Comparison of ENCODE assay signal across 8 mouse cellular contexts in the genomic region with DNA sequence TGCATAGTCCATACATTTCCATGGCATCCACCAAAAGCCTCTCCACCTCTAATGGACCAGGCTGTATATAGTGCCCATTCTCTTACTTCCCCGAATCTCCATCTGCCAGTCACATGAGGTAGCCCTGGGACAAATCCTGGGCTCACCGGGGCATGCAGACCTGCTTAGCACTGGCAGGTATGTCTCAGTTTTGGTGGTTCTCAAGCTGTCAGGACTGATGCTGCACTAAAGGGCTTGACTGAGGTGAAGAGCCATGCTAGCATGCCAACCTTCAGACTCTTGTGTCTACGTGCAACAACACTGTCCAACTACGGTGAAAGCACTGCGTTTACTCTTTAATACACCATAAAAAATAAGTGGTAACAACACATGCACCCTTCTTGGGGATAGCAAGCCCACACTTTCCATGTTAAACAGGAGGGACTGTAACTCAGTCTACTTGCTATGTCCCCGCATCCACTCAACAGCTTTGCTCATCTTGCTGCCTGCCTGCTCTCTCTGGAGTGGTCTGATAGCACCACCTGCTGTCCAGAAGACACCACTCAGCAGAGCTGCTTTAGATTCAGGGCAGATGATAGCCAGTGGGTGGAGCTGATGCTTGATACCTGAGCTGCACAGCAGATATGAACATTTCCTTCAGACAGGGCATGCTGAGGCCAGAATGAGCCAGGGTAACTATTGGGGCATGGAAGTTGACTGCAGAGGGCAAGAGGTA.
A peak's percentile ranks its signal among the peaks of the same experiment; 100 is the strongest.
DNase-seq lines count a peak whose midpoint lies in the region; ATAC-seq and TF ChIP-seq lines count a peak whose summit lies in the region.

No protein-coding gene starts in this region.

- no peak overlapping the region for H3K4me2 ChIP-seq in embryonic facial prominence, embryonic 15.5 days (replicated peaks)
- H3K4me2 ChIP-seq in kidney, postnatal 0 days (ENCODE audit: low read length), result no peak overlapping the region
- H3K4me2 ChIP-seq in liver, embryonic 11.5 days, result no peak overlapping the region
- no peak overlapping the region for H3K4me2 ChIP-seq in neural tube, embryonic 12.5 days (replicated peaks)
- H3K4me2 ChIP-seq in stomach, embryonic 16.5 days (ENCODE audit: low read depth, low read length), result no peak overlapping the region

- no peak overlapping the region for H3K27ac ChIP-seq in bone marrow, adult 2 months (ENCODE audit: control insufficient read depth, insufficient read depth, low read depth, low read length, poor library complexity)
- no peak overlapping the region for H3K27ac ChIP-seq in embryonic facial prominence, embryonic 15.5 days (replicated peaks)
- no peak overlapping the region for H3K27ac ChIP-seq in kidney, postnatal 0 days
- H3K27ac ChIP-seq in liver, embryonic 11.5 days (ENCODE audit: low read depth, low read length), result no peak overlapping the region
- no peak overlapping the region for H3K27ac ChIP-seq in neural tube, embryonic 12.5 days
- no peak overlapping the region for H3K27ac ChIP-seq in stomach, embryonic 16.5 days (ENCODE audit: low read length)

- H3K4me1 ChIP-seq in bone marrow, adult 2 months (ENCODE audit: control insufficient read depth, insufficient read depth, low read length), result no peaks in the 10 kb centered on the region
- no peaks in the 10 kb centered on the region for H3K4me1 ChIP-seq in embryonic facial prominence, embryonic 15.5 days
- H3K4me1 ChIP-seq in kidney, postnatal 0 days (replicated peaks; ENCODE audit: insufficient read depth, low read length), result no peaks in the 10 kb centered on the region
- no peaks in the 10 kb centered on the region for H3K4me1 ChIP-seq in liver, embryonic 11.5 days (replicated peaks; ENCODE audit: control insufficient read depth, insufficient read depth, low read length)
- H3K4me1 ChIP-seq in neural tube, embryonic 12.5 days, result no peaks in the 10 kb centered on the region
- H3K4me1 ChIP-seq in stomach, embryonic 16.5 days (ENCODE audit: control insufficient read depth, insufficient read depth, low read length), result no peaks in the 10 kb centered on the region

- H3K36me3 ChIP-seq in embryonic facial prominence, embryonic 15.5 days, result no peaks in the 10 kb centered on the region
- no peaks in the 10 kb centered on the region for H3K36me3 ChIP-seq in kidney, postnatal 0 days (ENCODE audit: insufficient read depth, low read length)
- H3K36me3 ChIP-seq in liver, embryonic 11.5 days (ENCODE audit: control insufficient read depth, insufficient read depth, low read length), result no peaks in the 10 kb centered on the region
- no peaks in the 10 kb centered on the region for H3K36me3 ChIP-seq in neural tube, embryonic 12.5 days
- no peaks in the 10 kb centered on the region for H3K36me3 ChIP-seq in stomach, embryonic 16.5 days (ENCODE audit: control insufficient read depth, insufficient read depth, low read length)

- DNase-seq in B cell, adult 2 months, result peak; percentile 63
- peak; percentile 51 to 64 for DNase-seq in heart, adult 9 months (ENCODE audit: low spot score in 2 of 2)
- peak; percentile 92 for DNase-seq in kidney, postnatal 0 days (ENCODE audit: low spot score)
- DNase-seq in liver, embryonic 11.5 days (ENCODE audit: low spot score), result peak; percentile 68

- H3K27me3 ChIP-seq in embryonic facial prominence, embryonic 15.5 days, result no peaks in the 10 kb centered on the region
- H3K27me3 ChIP-seq in kidney, postnatal 0 days (ENCODE audit: insufficient read depth, low read length), result no peaks in the 10 kb centered on the region
- H3K27me3 ChIP-seq in liver, embryonic 11.5 days (replicated peaks; ENCODE audit: control insufficient read depth, insufficient read depth, low read length), result no peaks in the 10 kb centered on the region
- no peaks in the 10 kb centered on the region for H3K27me3 ChIP-seq in neural tube, embryonic 12.5 days (replicated peaks)
- no peaks in the 10 kb centered on the region for H3K27me3 ChIP-seq in stomach, embryonic 16.5 days (ENCODE audit: control insufficient read depth, insufficient read depth, low read length)

- WGBS in bone marrow, adult 2 months, result 82% methylated on average over 6 of the region's 6 CpGs
- WGBS in embryonic facial prominence, embryonic 15.5 days, result 79% methylated on average over 6 of the region's 6 CpGs
- 86% methylated on average over 6 of the region's 6 CpGs for WGBS in kidney, postnatal 0 days
- 85% methylated on average over 6 of the region's 6 CpGs for WGBS in liver, embryonic 11.5 days
- WGBS in neural tube, embryonic 12.5 days, result 85% methylated on average over 6 of the region's 6 CpGs
- WGBS in stomach, embryonic 16.5 days, result 80% methylated on average over 6 of the region's 6 CpGs

- H3K9ac ChIP-seq in embryonic facial prominence, embryonic 15.5 days, result no peak overlapping the region
- H3K9ac ChIP-seq in kidney, postnatal 0 days (ENCODE audit: low read depth, low read length), result no peak overlapping the region
- H3K9ac ChIP-seq in liver, embryonic 11.5 days (ENCODE audit: low read depth, low read length), result no peak overlapping the region
- H3K9ac ChIP-seq in neural tube, embryonic 12.5 days, result no peak overlapping the region
- no peak overlapping the region for H3K9ac ChIP-seq in stomach, embryonic 16.5 days (ENCODE audit: low read length)

- ATAC-seq in embryonic facial prominence, embryonic 15.5 days (ENCODE audit: insufficient number of reproducible peaks, low FRiP score, low TSS enrichment, low read depth), result peak; percentile 72
- ATAC-seq in kidney, postnatal 0 days (replicated peaks; ENCODE audit: low FRiP score, low read depth), result peak; percentile 78
- no peak for ATAC-seq in liver, embryonic 11.5 days (replicated peaks; ENCODE audit: low FRiP score)
- peak; percentile 48; the same call in 1 of the 2 replicates for ATAC-seq in neural tube, embryonic 12.5 days (ENCODE audit: low FRiP score, low read depth)
- peak; percentile 74 for ATAC-seq in stomach, embryonic 16.5 days (ENCODE audit: insufficient read depth, low FRiP score)

- H3K9me3 ChIP-seq in embryonic facial prominence, embryonic 15.5 days (replicated peaks), result no peaks in the 10 kb centered on the region
- H3K9me3 ChIP-seq in kidney, postnatal 0 days (replicated peaks; ENCODE audit: low read length), result no peaks in the 10 kb centered on the region
- H3K9me3 ChIP-seq in liver, embryonic 11.5 days (ENCODE audit: control insufficient read depth, low read length), result no peaks in the 10 kb centered on the region
- H3K9me3 ChIP-seq in neural tube, embryonic 12.5 days, result no peaks in the 10 kb centered on the region
- H3K9me3 ChIP-seq in stomach, embryonic 16.5 days (replicated peaks; ENCODE audit: control insufficient read depth, low read length), result no peaks in the 10 kb centered on the region

- no peak for TF ChIP-seq POLR2A in bone marrow, adult 2 months (IDR thresholded peaks at IDR 0.05; ENCODE audit: borderline replicate concordance, control insufficient read depth, low read depth, low read length)

- TF ChIP-seq CTCF in bone marrow, adult 2 months (IDR thresholded peaks at IDR 0.05; ENCODE audit: control insufficient read depth, insufficient read depth, low read length), result peak; percentile 81
- peak; percentile 99 for TF ChIP-seq CTCF in kidney, postnatal 0 days (IDR thresholded peaks at IDR 0.05; ENCODE audit: low read depth)

- H3K4me3 ChIP-seq in bone marrow, adult 2 months (replicated peaks; ENCODE audit: control insufficient read depth, low read depth, low read length), result no peak overlapping the region
- H3K4me3 ChIP-seq in embryonic facial prominence, embryonic 15.5 days (replicated peaks), result no peak overlapping the region
- no peak overlapping the region for H3K4me3 ChIP-seq in kidney, postnatal 0 days (replicated peaks; ENCODE audit: low read depth, low read length)
- H3K4me3 ChIP-seq in liver, embryonic 11.5 days (ENCODE audit: low read depth, low read length), result no peak overlapping the region
- H3K4me3 ChIP-seq in neural tube, embryonic 12.5 days, result no peak overlapping the region
- no peak overlapping the region for H3K4me3 ChIP-seq in stomach, embryonic 16.5 days (replicated peaks; ENCODE audit: low read length)
